Comparison of ENCODE assay signal across 7 mouse cellular contexts in the genomic region with DNA sequence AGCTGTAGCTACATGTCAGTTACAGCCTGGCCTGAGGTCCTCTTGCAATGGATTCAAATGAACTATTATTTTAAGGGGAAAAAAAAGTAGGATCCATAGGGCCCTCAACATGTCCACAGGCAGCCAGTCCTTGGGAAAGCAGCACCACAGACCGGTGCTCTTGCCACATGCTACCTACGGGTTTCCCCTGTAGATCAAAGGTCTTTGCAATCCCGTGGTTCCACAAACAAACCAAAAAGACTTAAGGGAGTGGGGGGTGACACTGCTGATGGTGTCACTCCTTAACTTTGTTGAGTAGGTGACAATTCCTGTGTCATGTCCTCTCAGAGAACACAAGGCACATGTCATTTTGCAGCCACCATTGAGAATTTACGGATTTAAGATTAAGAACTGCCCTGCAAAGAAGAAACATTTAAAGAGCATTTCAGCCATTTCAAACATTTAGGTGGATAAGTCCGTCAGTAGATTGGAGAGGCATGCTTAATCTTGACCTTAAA. TPM values are rescaled to one million over a fixed set of nuclear protein-coding genes. Genes with fewer than 3 reads are reported as not detected.
DNase-seq lines count a peak whose midpoint lies in the region; ATAC-seq and TF ChIP-seq lines count a peak whose summit lies in the region.

No protein-coding gene starts in this region.

- no peak for DNase-seq in lung, adult 2 months
- no peak for DNase-seq in lung, postnatal 36 days
- DNase-seq in cerebellum, adult 8-10 months = no peak
- DNase-seq in urinary bladder, postnatal 4 days (ENCODE audit: low spot score in 2 of 2) = no peak

- ATAC-seq in embryonic facial prominence, embryonic 13.5 days (ENCODE audit: insufficient number of reproducible peaks, insufficient read depth, low FRiP score, low TSS enrichment, low read depth) = no peak
- no peak for ATAC-seq in intestine, postnatal 0 days

- TF ChIP-seq POLR2A in lung, adult 2 months (IDR thresholded peaks at IDR 0.05; ENCODE audit: borderline replicate concordance, extremely low read depth, low read depth, low read length) = no peak
- no peak for TF ChIP-seq POLR2A in small intestine, adult 2 months (IDR thresholded peaks at IDR 0.05; ENCODE audit: low read depth, low read length)

- WGBS in lung, adult 2 months = 22% methylated on average over 5 of the region's 5 CpGs
- 11% methylated on average over 5 of the region's 5 CpGs for WGBS in embryonic facial prominence, embryonic 13.5 days
- 7% methylated on average over 5 of the region's 5 CpGs for WGBS in intestine, postnatal 0 days
- whole genome bisulfite sequencing in small intestine, adult 2 months = 6% methylated on average over 5 of the region's 5 CpGs

- peak overlapping the region; percentile 81 for H3K9ac ChIP-seq in embryonic facial prominence, embryonic 13.5 days
- H3K9ac ChIP-seq in intestine, postnatal 0 days (ENCODE audit: low read depth, low read length) = peak overlapping the region; percentile 71

- H3K36me3 ChIP-seq in embryonic facial prominence, embryonic 13.5 days = peaks cover 11% of the 10 kb centered on the region
- 0 out of 2 replicates have a peak, but pooled peaks cover 5% of the 10 kb centered on the region for H3K36me3 ChIP-seq in intestine, postnatal 0 days (ENCODE audit: control insufficient read depth, insufficient read depth)
- 0 out of 2 replicates have a peak, but pooled peaks cover under 1% of the 10 kb centered on the region for H3K36me3 ChIP-seq in small intestine, adult 2 months (ENCODE audit: control insufficient read depth, insufficient read depth, low read length)

- H3K27me3 ChIP-seq in embryonic facial prominence, embryonic 13.5 days = no peaks in the 10 kb centered on the region
- H3K27me3 ChIP-seq in intestine, postnatal 0 days (replicated peaks; ENCODE audit: control insufficient read depth, insufficient read depth, low read length) = no peaks in the 10 kb centered on the region
- no peaks in the 10 kb centered on the region for H3K27me3 ChIP-seq in small intestine, adult 2 months (ENCODE audit: control insufficient read depth, insufficient read depth, low read length)

- H3K4me1 ChIP-seq in lung, adult 2 months (ENCODE audit: control insufficient read depth, insufficient read depth, low read length) = no peaks in the 10 kb centered on the region
- peaks cover 20% of the 10 kb centered on the region for H3K4me1 ChIP-seq in embryonic facial prominence, embryonic 13.5 days
- 0 out of 2 replicates have a peak, but pooled peaks cover 3% of the 10 kb centered on the region for H3K4me1 ChIP-seq in intestine, postnatal 0 days (replicated peaks; ENCODE audit: control insufficient read depth, insufficient read depth, low read length)
- H3K4me1 ChIP-seq in small intestine, adult 2 months (ENCODE audit: control insufficient read depth, insufficient read depth, insufficient read length, low read length) = peaks cover 25% of the 10 kb centered on the region

- no peak overlapping the region for H3K27ac ChIP-seq in embryonic facial prominence, embryonic 13.5 days
- peak overlapping the region; percentile 89 for H3K27ac ChIP-seq in intestine, postnatal 0 days (ENCODE audit: low read depth, low read length)
- H3K27ac ChIP-seq in small intestine, adult 2 months (ENCODE audit: insufficient read depth, low read depth, low read length) = peak overlapping the region; percentile 63

- H3K9me3 ChIP-seq in embryonic facial prominence, embryonic 13.5 days = peaks cover 3% of the 10 kb centered on the region; the same call in 1 of the 2 replicates
- no peaks in the 10 kb centered on the region for H3K9me3 ChIP-seq in intestine, postnatal 0 days (ENCODE audit: control insufficient read depth)

- peak overlapping the region; percentile 74 for H3K4me2 ChIP-seq in embryonic facial prominence, embryonic 13.5 days
- H3K4me2 ChIP-seq in intestine, postnatal 0 days (replicated peaks; ENCODE audit: low read depth) = peak overlapping the region; percentile 84

- H3K4me3 ChIP-seq in lung, adult 2 months (replicated peaks; ENCODE audit: extremely low read depth, low read depth, low read length) = peak overlapping the region; percentile 36
- H3K4me3 ChIP-seq in embryonic facial prominence, embryonic 13.5 days = peak overlapping the region; percentile 71
- H3K4me3 ChIP-seq in intestine, postnatal 0 days (ENCODE audit: low read depth, low read length) = peak overlapping the region; percentile 65
- H3K4me3 ChIP-seq in small intestine, adult 2 months (ENCODE audit: low read depth, low read length) = peak overlapping the region; percentile 80

- no peak for TF ChIP-seq CTCF in lung, adult 2 months (IDR thresholded peaks at IDR 0.05; ENCODE audit: insufficient read depth, low read length)
- no peak for TF ChIP-seq CTCF in intestine, postnatal 0 days (IDR thresholded peaks at IDR 0.05; ENCODE audit: low read depth)
- no peak for TF ChIP-seq CTCF in small intestine, adult 2 months (IDR thresholded peaks at IDR 0.05; ENCODE audit: extremely low read depth, insufficient read length, insufficient replicate concordance, low read depth, low read length)

RNA-seq across cellular contexts. Expression of a gene that starts 1.0 kb away (rescaled TPM):
- 23.5 and 27.6 TPM in 2 replicates for polyA plus RNA-seq in lung, adult 2 months (2012; rRNA removed)
- polyA plus RNA-seq in embryonic facial prominence, embryonic 13.5 days (2015; fragmentation: Nextera tagmentation; extraction: Ambion mirVana) = 61.0 and 66.7 TPM in 2 replicates
- polyA plus RNA-seq in intestine, postnatal 0 days (2015; fragmentation: Nextera tagmentation; extraction: Ambion mirVana) = 83.9 and 86.9 TPM in 2 replicates
- polyA plus RNA-seq in small intestine, adult 2 months (2012; rRNA removed) = 32.4 and 47.0 TPM in 2 replicates

RNA-seq across cellular contexts. Expression of a gene that starts 13.4 kb away (rescaled TPM):
- polyA plus RNA-seq in lung, adult 2 months (2012; rRNA removed) = 75.1 and 76.0 TPM in 2 replicates
- polyA plus RNA-seq in embryonic facial prominence, embryonic 13.5 days (2015; fragmentation: Nextera tagmentation; extraction: Ambion mirVana) = 176 and 183 TPM in 2 replicates
- 221 and 222 TPM in 2 replicates for polyA plus RNA-seq in intestine, postnatal 0 days (2015; fragmentation: Nextera tagmentation; extraction: Ambion mirVana)
- polyA plus RNA-seq in small intestine, adult 2 months (2012; rRNA removed) = 114 and 137 TPM in 2 replicates

RNA-seq across cellular contexts. Expression of a gene that starts 13.4 kb away (rescaled TPM):
- polyA plus RNA-seq in lung, adult 2 months (2012; rRNA removed) = 71.3 and 81.7 TPM in 2 replicates
- 73.0 and 78.1 TPM in 2 replicates for polyA plus RNA-seq in embryonic facial prominence, embryonic 13.5 days (2015; fragmentation: Nextera tagmentation; extraction: Ambion mirVana)
- polyA plus RNA-seq in intestine, postnatal 0 days (2015; fragmentation: Nextera tagmentation; extraction: Ambion mirVana) = 64.7 and 71.5 TPM in 2 replicates
- 31.3 and 64.5 TPM in 2 replicates for polyA plus RNA-seq in small intestine, adult 2 months (2012; rRNA removed)

RNA-seq across cellular contexts. Expression of a gene that starts 37.5 kb away (rescaled TPM):
- 39.6 and 50.4 TPM in 2 replicates for polyA plus RNA-seq in lung, adult 2 months (2012; rRNA removed)
- polyA plus RNA-seq in embryonic facial prominence, embryonic 13.5 days (2015; fragmentation: Nextera tagmentation; extraction: Ambion mirVana) = 168 and 182 TPM in 2 replicates
- 65.8 and 67.1 TPM in 2 replicates for polyA plus RNA-seq in intestine, postnatal 0 days (2015; fragmentation: Nextera tagmentation; extraction: Ambion mirVana)
- polyA plus RNA-seq in small intestine, adult 2 months (2012; rRNA removed) = 18.1 and 24.9 TPM in 2 replicates

RNA-seq across cellular contexts. Expression of a gene that starts 37.6 kb away (rescaled TPM):
- 9.5 and 12.5 TPM in 2 replicates for polyA plus RNA-seq in lung, adult 2 months (2012; rRNA removed)
- polyA plus RNA-seq in embryonic facial prominence, embryonic 13.5 days (2015; fragmentation: Nextera tagmentation; extraction: Ambion mirVana) = 46.6 and 50.9 TPM in 2 replicates
- 49.2 and 51.2 TPM in 2 replicates for polyA plus RNA-seq in intestine, postnatal 0 days (2015; fragmentation: Nextera tagmentation; extraction: Ambion mirVana)
- 3.7 and 3.8 TPM in 2 replicates for polyA plus RNA-seq in small intestine, adult 2 months (2012; rRNA removed)
